Mouse (Mus musculus): ENCODE results near the gene Tmx2.

DNA sequence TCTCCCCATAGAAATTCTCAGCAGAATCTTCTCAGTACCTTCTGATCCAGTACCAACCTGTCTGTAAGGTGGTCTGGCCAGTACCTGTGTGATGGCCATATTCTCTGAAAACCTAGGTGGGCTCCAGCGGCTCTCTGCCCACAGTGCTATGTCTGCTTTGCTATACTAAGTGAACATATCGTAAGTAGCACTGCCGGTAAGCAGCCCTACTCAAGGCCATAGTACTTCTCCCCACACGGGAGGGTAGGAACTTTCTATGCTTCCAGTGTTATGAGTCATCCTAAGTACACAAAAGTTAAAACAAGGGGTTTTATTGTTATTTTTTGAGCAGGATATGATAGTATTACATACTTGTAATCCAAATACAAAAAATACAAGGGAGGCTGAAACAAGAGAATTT lies 44.9 kb downstream of the Tmx2 start:
- TF ChIP-seq CTCF (IDR thresholded peaks at IDR 0.05; ENCODE audit: insufficient read depth, low read length) = no peak
- TF ChIP-seq POLR2A (IDR thresholded peaks at IDR 0.05; ENCODE audit: borderline replicate concordance, extremely low read depth, low read depth, low read length) = no peak

Data from lung, adult 2 months (tissue).